Mouse (Mus musculus) urinary bladder, postnatal 4 days (tissue): ENCODE measurements at regions not wholly inside any gene's neighbourhood (a gene's known extent, or its start where the extent isn't known, plus 50 kb on each side); places are given as distances from the start of the nearest gene placed in this dataset.
"Not testable (repeated sequence)": the region's sequence is repeated elsewhere in the genome, so short reads cannot be mapped to it uniquely, and the experiment has no call there.

Experiments
- DNase-seq, 2 experiments: peaks; one replicate each; pipeline ENCODE4 v3.0.0; 2021 to 2022; ENCODE audit warnings: low spot score in 2 of 2

GRCm38 (mm10) chr6:67674717-67675116 is 139.1 kb upstream of the Tacstd2 start:
- DNase-seq = not testable (repeated sequence)

GRCm38 (mm10) chr6:67673316-67673715 is 137.7 kb upstream of the Tacstd2 start:
- DNase-seq = not testable (repeated sequence)

DNA sequence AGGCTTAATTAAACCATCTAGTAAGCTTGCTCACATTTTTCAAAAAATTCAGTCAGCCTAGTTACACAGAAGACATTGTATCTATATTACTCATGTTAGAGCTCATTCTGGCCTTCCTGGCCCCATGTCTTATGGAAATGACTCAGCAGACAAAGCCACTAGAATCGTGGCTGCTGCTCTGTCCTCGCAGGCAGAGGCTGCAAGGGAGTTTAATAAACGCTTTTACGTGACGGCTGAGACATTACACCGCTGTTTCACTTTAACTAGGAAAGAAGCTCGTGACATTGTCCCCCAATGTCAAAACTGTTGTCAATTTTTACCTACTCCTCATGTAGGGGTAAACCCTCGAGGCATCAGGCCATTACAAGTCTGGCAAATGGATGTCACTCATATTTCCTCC is 132.5 kb upstream of the Tacstd2 start:
- DNase-seq = not testable (repeated sequence)

GRCm38 (mm10) chr6:67631617-67632016 is 96.0 kb upstream of the Tacstd2 start:
- DNase-seq = no peak

GRCm38 (mm10) chr6:67610402-67610801 is 74.8 kb upstream of the Tacstd2 start:
- no peak for DNase-seq

GRCm38 (mm10) chr6:67609461-67609860 is 73.9 kb upstream of the Tacstd2 start:
- not testable (repeated sequence) for DNase-seq
